Mouse (Mus musculus) cerebellum, adult 2 months (tissue): ENCODE data around the gene Lrrc19. TPM values are rescaled to one million over a fixed set of nuclear protein-coding genes. Genes with fewer than 3 reads are reported as not detected.
"Not testable (repeated sequence)": the region's sequence is repeated elsewhere in the genome, so short reads cannot be mapped to it uniquely, and the experiment has no call there.

Experiments used
- DNase-seq, 2 experiments: peaks; one replicate each; pipeline ENCODE4 v3.0.0; 2021
- H3K27ac ChIP-seq: fragments of 200-500 bp; 2 replicates; pipeline ENCODE4 v1.5.1; 2012; ENCODE audit warnings: low read length, control low read depth, inconsistent platforms; ENCODE audit not compliant: insufficient read depth
- H3K27me3 ChIP-seq: fragments of 200-500 bp; 2 replicates; pipeline ENCODE4 v1.6.1; 2012; ENCODE audit warnings: inconsistent platforms, mild to moderate bottlenecking, low read length, moderate library complexity; ENCODE audit not compliant: control insufficient read depth, insufficient read depth
- H3K4me1 ChIP-seq: fragments of 200-500 bp; 2 replicates; pipeline ENCODE4 v1.6.1; 2011; ENCODE audit warnings: low read length; ENCODE audit not compliant: control insufficient read depth, insufficient read depth
- H3K4me3 ChIP-seq: fragments of 200-500 bp; replicated peaks from 2 replicates; pipeline ENCODE3; 2011; ENCODE audit warnings: mild to moderate bottlenecking, low read depth, low read length, control low read depth; ENCODE audit not compliant: insufficient read depth
- CTCF ChIP-seq: fragments of 200-500 bp; IDR thresholded peaks from 2 replicates; pipeline ENCODE4 v1.5.1; 2011; ENCODE audit warnings: low read depth, mild to moderate bottlenecking, control low read depth, low read length, moderate library complexity, borderline replicate concordance; ENCODE audit not compliant: insufficient read depth
- POLR2A ChIP-seq: fragments of 200-500 bp; IDR thresholded peaks from 2 replicates; pipeline ENCODE4 v1.6.1; 2011; ENCODE audit warnings: low read length, control low read depth, borderline replicate concordance; ENCODE audit not compliant: insufficient read depth
- WGBS: fragments of 180-500 bp; shearing (Covaris S2); methylation state at CpG from one replicate; pipeline ENCODE4 v1.1.7; 2018; 5-methylcytosine and 5-hydroxymethylcytosine counted together
- polyA plus RNA-seq: library from polyadenylated mRNA; depleted of rRNA; stranded (reverse); fragments of >200 nt; gene quantifications from 2 replicates; pipeline ENCODE4 v1.2.3, GENCODE M21; 2012; rRNA removed

The Lrrc19 gene
- not detected in 2 replicates for polyA plus RNA-seq

GRCm38 (mm10) chr4:94649920-94650319 is at the start of gene Lrrc19:
Gene Lrrc19, minus strand, starts transcription at chr4:94650144.
- H3K27ac ChIP-seq, result no peak within 1 kb of the TSS
- H3K27me3 ChIP-seq, result no peaks in the 10 kb centered on the region

GRCm38 (mm10) chr4:94696368-94696767 is 46.4 kb upstream of the Lrrc19 start:
- Histone ChIP-seq H3K27me3 (no peaks in the 10 kb centered on the region), H3K27ac (no peak overlapping the region), H3K4me3 (no peak overlapping the region), H3K4me1 (no peaks in the 10 kb centered on the region)
- WGBS, result 76% methylated on average over 3 of the region's 3 CpGs
- no peak for DNase-seq
- TF ChIP-seq POLR2A (no peak), CTCF (no peak)

More at GRCm38 (mm10) chr4:94649920-94650319, at the start of gene Lrrc19:
- H3K4me3 ChIP-seq, result no peak within 1 kb of the TSS
- no peaks in the 10 kb centered on the region for H3K4me1 ChIP-seq
- TF ChIP-seq POLR2A (no peak), CTCF (no peak)
- WGBS, result 98% methylated on average over 3 of the region's 3 CpGs
- DNase-seq, result no peak

GRCm38 (mm10) chr4:94692175-94692574 is 42.2 kb upstream of the Lrrc19 start:
- H3K4me1 ChIP-seq, result no peaks in the 10 kb centered on the region
- TF ChIP-seq POLR2A (no peak), CTCF (no peak)
- 93% methylated on average over 2 of the region's 2 CpGs for whole genome bisulfite sequencing

GRCm38 (mm10) chr4:94691078-94691477 is 41.1 kb upstream of the Lrrc19 start:
- Histone ChIP-seq H3K4me1 (no peaks in the 10 kb centered on the region), H3K27me3 (no peaks in the 10 kb centered on the region), H3K27ac (no peak overlapping the region), H3K4me3 (no peak overlapping the region)
- TF ChIP-seq CTCF, result no peak
- TF ChIP-seq POLR2A, result no peak
- 85% methylated on average over 4 of the region's 4 CpGs for WGBS
- DNase-seq, result no peak

More at GRCm38 (mm10) chr4:94692175-94692574, 42.2 kb upstream of the Lrrc19 start:
- Histone ChIP-seq H3K4me3 (no peak overlapping the region), H3K27ac (no peak overlapping the region), H3K27me3 (no peaks in the 10 kb centered on the region)
- no peak for DNase-seq

- not testable (repeated sequence) for H3K4me1 ChIP-seq, DNase-seq, H3K27ac ChIP-seq, H3K4me3 ChIP-seq, H3K27me3 ChIP-seq
- 78% methylated on average over 2 of the region's 2 CpGs for WGBS
Measured at GRCm38 (mm10) chr4:94689804-94690203, 39.9 kb upstream of the Lrrc19 start.

- no peak overlapping the region for H3K4me3 ChIP-seq
- 91% methylated on average over 5 of the region's 5 CpGs for WGBS
- H3K27ac ChIP-seq, result no peak overlapping the region
- TF ChIP-seq CTCF (no peak), POLR2A (no peak)
- H3K27me3 ChIP-seq, result no peaks in the 10 kb centered on the region
- no peak for DNase-seq
- no peaks in the 10 kb centered on the region for H3K4me1 ChIP-seq
Measured at GRCm38 (mm10) chr4:94683305-94683704, 33.4 kb upstream of the Lrrc19 start.

GRCm38 (mm10) chr4:94682029-94682428 is 32.1 kb upstream of the Lrrc19 start:
- 76% methylated on average over 1 of the region's 1 CpGs for WGBS
- no peak for DNase-seq
- Histone ChIP-seq H3K4me3 (no peak overlapping the region), H3K27ac (no peak overlapping the region), H3K27me3 (no peaks in the 10 kb centered on the region), H3K4me1 (no peaks in the 10 kb centered on the region)
- no peak for TF ChIP-seq CTCF
- no peak for TF ChIP-seq POLR2A

GRCm38 (mm10) chr4:94681181-94681580 is 31.2 kb upstream of the Lrrc19 start:
- H3K27me3 ChIP-seq, result no peaks in the 10 kb centered on the region
- 95% methylated on average over 2 of the region's 2 CpGs for whole genome bisulfite sequencing
- DNase-seq, result no peak
- no peak overlapping the region for H3K4me3 ChIP-seq
- no peak overlapping the region for H3K27ac ChIP-seq
- H3K4me1 ChIP-seq, result no peaks in the 10 kb centered on the region
- TF ChIP-seq POLR2A, result no peak
- TF ChIP-seq CTCF, result no peak
